Mouse (Mus musculus) 416B (cell line): ENCODE data around the gene Gm36028.
A peak's percentile ranks its signal among the peaks of the same experiment; 100 is the strongest.

Source experiments
- DNase-seq: peaks from one replicate; pipeline ENCODE4 v3.0.0; 2011; ENCODE audit warnings: low read depth

Gene Gm36028

DNA sequence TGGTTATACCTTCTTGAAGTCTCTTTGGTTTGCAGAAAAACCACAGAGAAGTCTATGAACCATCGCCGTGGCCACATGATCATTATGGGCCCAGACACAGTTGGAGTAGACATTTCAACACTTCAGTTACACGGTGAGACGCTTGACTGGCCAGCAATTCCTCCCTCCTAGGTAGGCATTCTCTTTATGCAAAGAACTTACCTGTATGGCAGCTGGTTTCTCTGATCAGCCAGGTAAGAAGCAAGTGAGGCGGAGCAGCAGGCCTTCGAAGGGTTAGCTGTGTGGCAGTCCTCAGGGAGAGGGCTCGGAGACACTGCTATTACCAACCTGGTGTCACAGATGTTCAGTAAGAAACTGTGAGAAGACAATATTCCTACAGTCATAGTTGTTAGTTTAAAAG is 733 bp downstream of the Gm36028 start:
- DNase-seq = no peak

DNA sequence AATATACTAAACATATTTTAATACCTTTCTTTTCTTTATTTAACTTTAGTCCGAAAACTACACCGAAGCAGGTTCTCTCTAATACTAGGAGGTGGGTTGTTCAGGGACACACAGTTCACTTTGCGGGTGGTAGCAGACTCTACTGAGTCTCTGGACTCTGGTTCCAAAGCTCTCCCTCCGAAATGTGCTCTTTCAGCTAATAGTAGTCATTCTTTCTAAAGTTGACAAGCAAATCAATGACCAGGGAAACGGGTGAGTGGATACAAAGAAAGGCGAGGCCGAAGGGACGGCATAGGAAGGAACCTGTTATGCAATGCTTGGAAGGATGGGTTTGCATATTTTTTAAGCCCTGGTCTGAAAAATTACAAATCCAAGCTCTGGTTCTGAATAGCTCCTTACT is 3.5 kb downstream of the Gm36028 start:
- DNase-seq = no peak

- peak; percentile 34 for DNase-seq
Measured at GRCm38 (mm10) chr16:37856327-37856726, 4.6 kb downstream of the Gm36028 start.

GRCm38 (mm10) chr16:37855583-37855982 is 5.4 kb downstream of the Gm36028 start:
- no peak for DNase-seq

- no peak for DNase-seq
Measured at GRCm38 (mm10) chr16:37854593-37854992, 6.4 kb downstream of the Gm36028 start.

DNA sequence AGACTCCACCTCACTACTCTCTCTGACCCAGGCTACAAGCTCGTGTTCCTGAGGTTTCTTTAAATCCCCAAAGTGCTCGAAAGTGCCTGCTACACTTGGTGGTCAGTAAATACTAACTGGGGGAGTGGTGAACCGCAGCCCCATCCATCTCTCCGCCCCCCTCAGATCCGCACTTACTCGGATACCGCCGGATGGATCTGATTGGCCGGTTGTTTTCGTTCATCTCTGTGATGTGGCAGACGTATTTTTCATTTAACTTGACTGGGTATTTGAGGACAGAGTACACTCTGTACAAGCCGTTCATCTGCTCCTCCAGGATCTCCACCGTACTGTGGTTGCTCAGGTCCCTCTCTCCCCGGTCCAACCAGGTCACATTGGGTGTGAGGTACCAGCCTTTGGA is 6.9 kb downstream of the Gm36028 start:
- DNase-seq = no peak

- DNase-seq = no peak
Measured at GRCm38 (mm10) chr16:37853279-37853678, 7.7 kb downstream of the Gm36028 start.

GRCm38 (mm10) chr16:37851366-37851765 is 9.6 kb downstream of the Gm36028 start:
- peak; percentile 67 for DNase-seq

DNA sequence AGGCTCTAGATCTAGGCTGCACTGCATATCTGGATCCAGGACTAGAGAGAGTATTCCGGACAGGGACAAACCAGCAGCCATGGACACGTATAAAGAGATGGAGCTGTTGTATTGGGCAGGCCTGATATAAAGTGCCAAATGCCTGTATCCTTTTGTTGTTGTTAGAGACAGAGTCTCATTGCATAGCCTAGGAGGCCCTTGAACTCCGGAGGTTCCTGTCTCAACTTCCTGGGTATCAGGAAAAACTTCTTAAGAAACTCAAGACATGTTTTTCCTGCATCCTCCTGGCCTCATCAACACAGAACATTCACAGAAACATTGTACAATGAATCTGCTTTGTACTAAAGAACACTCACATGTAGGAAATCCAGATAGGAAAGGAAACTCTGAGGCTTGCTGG is 13.9 kb downstream of the Gm36028 start:
- no peak for DNase-seq

- peak; percentile 57 for DNase-seq
Measured at GRCm38 (mm10) chr16:37845202-37845925, 15.6 kb downstream of the Gm36028 start.

GRCm38 (mm10) chr16:37843740-37844139 is 17.2 kb downstream of the Gm36028 start:
- DNase-seq = no peak

- DNase-seq = no peak
Measured at GRCm38 (mm10) chr16:37842439-37842838, 18.5 kb downstream of the Gm36028 start.

- no peak for DNase-seq
Measured at GRCm38 (mm10) chr16:37837571-37837970, 23.4 kb downstream of the Gm36028 start.

- DNase-seq = no peak
Measured at GRCm38 (mm10) chr16:37831041-37831440, 29.9 kb downstream of the Gm36028 start.

DNA sequence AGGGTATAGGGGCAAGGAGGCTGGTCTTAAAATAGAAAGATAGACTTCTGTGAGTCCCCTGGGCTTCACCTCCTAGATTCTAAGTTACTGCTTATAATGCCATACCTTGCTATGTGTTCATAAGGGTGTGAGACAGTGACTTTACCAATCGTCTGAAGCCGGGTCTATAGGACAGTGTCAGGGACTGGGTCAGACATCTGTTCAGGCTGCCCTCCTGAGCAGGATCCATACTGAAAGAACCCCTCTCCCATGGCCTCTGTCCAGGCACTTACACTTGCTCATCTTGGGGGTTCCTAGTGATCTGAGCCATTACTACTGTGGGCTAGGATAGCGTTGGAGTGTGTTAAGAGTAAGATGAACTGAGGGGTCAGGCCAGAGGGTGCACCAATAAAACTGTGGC is 34.7 kb downstream of the Gm36028 start:
- DNase-seq = no peak

DNA sequence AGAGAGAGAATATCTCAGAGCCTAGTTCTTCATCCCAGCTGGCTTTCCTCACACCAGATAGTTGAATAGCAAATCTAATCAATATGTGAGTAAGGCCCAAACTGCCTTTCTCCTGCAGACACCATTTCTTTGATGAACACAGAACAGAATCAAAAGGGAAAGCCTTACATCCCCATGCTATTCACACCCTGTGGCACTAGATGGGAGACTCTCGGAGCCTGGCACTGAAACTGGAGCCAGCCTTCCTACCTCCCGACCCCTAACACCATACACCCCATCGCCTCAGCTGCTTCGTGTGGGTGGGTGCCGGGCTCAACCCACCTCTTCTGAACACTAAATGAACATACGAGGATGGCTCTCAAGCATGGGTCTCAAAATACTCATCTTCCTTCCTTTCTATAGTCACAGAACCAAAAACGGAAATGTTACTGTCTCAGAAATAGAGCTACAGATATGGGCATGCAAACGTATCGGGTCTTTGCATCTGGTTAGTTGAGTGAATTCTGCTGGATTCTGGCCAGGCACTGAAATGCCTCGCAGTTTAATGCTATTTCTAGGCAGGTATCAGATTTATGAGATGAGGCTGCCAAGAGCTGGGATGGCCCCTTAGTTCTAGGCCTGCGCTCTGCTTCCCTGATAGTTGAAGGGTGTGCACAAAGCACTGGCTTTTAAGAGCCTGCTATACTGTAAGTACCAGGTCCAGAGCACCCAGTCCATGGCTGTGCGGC is 36.0 kb downstream of the Gm36028 start:
- DNase-seq = no peak

- no peak for DNase-seq
Measured at GRCm38 (mm10) chr16:37823949-37824348, 37.0 kb downstream of the Gm36028 start.

DNA sequence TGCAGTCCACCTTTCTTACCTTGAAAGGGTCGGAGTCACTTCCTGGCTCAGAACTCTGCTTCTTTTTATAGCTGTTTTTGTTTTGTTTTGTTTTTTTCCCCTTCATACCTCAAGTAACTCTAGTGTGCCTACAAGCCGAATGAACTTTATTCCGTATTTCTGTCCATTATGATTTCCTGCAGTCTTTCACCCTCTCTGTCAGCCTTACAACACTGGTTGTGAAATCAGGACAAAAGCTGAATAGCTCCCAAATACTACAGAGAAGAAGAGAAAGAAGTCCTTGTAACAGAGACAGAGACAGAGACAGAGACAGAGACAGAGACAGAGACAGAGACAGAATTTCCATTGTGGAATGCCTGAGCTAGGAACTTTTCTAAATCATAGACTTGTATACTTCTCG is 43.0 kb downstream of the Gm36028 start:
- no peak for DNase-seq

DNA sequence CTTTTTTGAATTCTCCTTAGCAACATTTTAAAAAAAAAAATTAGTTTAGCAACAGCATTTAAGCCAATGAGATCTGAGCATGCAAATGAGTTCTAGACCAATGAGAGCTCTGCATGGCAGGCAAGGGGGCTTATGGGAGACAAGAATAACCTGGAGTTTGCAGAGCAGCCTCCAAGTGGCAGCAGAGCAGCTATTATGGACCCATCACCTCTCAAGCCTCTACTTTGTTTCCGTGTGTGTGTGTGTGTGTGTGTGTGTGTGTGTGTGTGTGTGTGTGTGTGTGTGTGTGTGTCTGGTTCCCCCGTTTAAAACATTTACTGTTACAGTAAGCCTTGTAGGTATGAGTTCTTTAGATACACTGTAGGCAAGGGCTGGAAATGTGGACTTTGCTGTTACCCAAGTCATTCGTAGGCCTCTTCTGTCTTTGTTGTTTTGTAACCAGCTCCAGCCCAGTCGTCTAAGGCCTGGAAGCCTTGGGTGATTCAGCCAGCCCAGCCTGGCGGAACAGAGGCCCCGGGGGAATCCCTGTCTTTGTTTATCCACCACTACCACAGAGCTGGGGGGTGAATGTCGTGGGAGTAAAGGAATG is 46.5 kb downstream of the Gm36028 start:
- peak; percentile 97 for DNase-seq

DNA sequence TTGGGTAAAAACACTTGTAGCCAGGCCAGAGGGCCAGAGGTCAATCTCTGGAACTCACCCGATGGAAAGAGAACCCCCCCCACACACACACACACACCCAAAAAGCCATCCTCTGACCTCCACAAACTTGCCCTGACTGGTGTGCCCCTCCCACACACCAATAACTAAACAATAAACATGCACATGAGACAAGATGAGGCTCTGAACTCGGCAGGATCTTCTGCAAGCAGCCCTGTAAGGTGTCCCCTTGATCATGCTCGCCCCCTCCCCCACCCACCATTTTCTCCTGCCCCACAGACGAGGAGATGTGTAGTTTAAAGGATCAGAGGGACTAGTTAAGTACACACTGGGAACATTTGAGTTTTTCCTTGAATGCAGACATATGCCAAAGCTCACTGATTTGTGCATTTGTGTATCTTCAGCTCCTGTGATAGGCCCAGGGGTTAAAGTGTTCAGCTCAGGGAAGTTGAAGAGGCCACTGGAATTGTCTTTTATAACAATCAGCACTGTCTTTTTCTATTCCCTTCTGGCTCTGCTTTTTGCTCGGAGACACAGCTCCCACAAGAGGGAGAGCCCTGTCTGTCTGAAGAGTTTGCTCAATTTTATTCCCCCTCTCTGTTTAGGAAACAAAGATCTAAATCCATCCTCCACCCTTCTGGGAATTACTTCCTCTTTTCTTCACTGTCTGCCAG is 47.1 kb downstream of the Gm36028 start:
- DNase-seq = peak; percentile 5

GRCm38 (mm10) chr16:37812474-37812886 is 48.5 kb downstream of the Gm36028 start:
- DNase-seq = peak; percentile 51

DNA sequence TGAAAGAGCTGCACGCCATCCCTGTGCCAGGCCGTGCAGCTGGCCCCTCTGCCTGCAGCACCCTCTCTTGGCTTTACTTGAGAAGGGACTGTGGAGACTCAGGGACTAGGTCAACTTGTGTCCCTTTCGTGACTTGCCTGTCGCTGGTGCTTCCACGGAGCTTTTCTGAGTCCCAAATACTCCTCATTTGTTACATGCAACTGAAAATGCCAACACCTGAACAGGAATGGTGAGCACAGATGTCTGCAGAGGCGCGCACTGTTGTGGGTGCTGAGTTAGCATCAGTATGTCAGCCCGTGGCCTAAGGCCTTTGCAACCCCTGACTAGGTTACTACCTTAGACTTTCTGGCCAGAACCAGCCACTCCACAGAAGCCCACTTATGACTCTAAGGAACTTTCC is 49.1 kb downstream of the Gm36028 start:
- no peak for DNase-seq

DNA sequence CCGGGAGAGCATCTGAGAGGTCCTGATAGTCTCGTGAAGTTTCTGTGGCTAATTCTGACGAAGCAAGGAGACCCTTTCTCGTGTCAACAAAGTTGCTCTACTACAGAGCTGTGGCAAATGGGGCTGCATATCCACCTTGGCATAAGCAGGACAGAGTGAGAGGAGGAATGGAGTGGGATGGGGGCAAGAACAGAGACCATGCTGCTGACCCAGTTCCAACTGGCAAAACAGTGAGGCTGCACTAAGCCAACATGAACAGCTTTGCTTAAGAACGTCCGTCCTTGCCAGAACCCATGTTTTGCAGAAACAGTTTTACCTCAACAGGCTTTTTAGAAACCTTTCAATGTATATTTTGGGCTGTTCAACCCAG is 51.3 kb downstream of the Gm36028 start:
- DNase-seq = no peak
